Mouse (Mus musculus) neural tube, embryonic 11.5 days (tissue): ENCODE results near the gene Zdhhc1. TPM values are rescaled to one million over a fixed set of nuclear protein-coding genes. Genes with fewer than 3 reads are reported as not detected.
A peak's percentile ranks its signal among the peaks of the same experiment; 100 is the strongest.

ENCODE experiments used
- ATAC-seq: fragments of 200-750 bp; cut with Nextera tagmentation; 2 replicates; pipeline ENCODE4 v1.8.0; 2017; ENCODE audit warnings: moderate number of reproducible peaks, mild to moderate bottlenecking, moderate TSS enrichment, moderate library complexity; ENCODE audit not compliant: insufficient read depth, low FRiP score, low TSS enrichment
- DNase-seq: peaks from one replicate; pipeline ENCODE4 v3.0.0-alpha.2; 2015; ENCODE audit warnings: low spot score
- H3K27ac ChIP-seq: fragments of 300-500 bp; sonication (generic); 2 replicates; pipeline ENCODE4 v1.5.1; 2014; ENCODE audit warnings: low read depth, mild to moderate bottlenecking, low read length
- H3K27me3 ChIP-seq: fragments of 300-500 bp; sonication (generic); 2 replicates; pipeline ENCODE4 v1.6.1; 2014; ENCODE audit warnings: mild to moderate bottlenecking, low read length, mixed read lengths; ENCODE audit not compliant: control insufficient read depth, insufficient read depth
- H3K36me3 ChIP-seq: fragments of 300-500 bp; sonication (generic); 2 replicates; pipeline ENCODE4 v1.6.1; 2014; ENCODE audit warnings: mild to moderate bottlenecking, low read length, moderate library complexity, mixed read lengths; ENCODE audit not compliant: control insufficient read depth, insufficient read depth
- H3K4me1 ChIP-seq: fragments of 300-500 bp; sonication (generic); 2 replicates; pipeline ENCODE4 v1.6.1; 2014; ENCODE audit warnings: low read length, mixed read lengths; ENCODE audit not compliant: control insufficient read depth, insufficient read depth
- H3K4me2 ChIP-seq: fragments of 300-500 bp; sonication (generic); 2 replicates; pipeline ENCODE4 v1.6.1; 2014; ENCODE audit warnings: low read depth, mild to moderate bottlenecking, moderate library complexity
- H3K4me3 ChIP-seq: fragments of 300-500 bp; sonication (generic); 2 replicates; pipeline ENCODE4 v1.5.1; 2014; ENCODE audit warnings: low read depth, low read length
- H3K9ac ChIP-seq: fragments of 300-500 bp; sonication (generic); 2 replicates; pipeline ENCODE4 v1.6.1; 2014; ENCODE audit warnings: mild to moderate bottlenecking, low read length
- H3K9me3 ChIP-seq: fragments of 300-500 bp; sonication (generic); 2 replicates; pipeline ENCODE4 v1.6.1; 2016; ENCODE audit warnings: low read length; ENCODE audit not compliant: control insufficient read depth
- WGBS: fragments of 180-500 bp; shearing (Covaris S2); extraction: QIAGEN DNeasy Blood & Tissue Kit; methylation state at CpG from one replicate; pipeline ENCODE4 v1.1.7; 2014; 5-methylcytosine and 5-hydroxymethylcytosine counted together
- polyA plus RNA-seq: library from polyadenylated mRNA; unstranded; fragments of >200 nt; fragmentation: Nextera tagmentation; extraction: Ambion mirVana; gene quantifications from 2 replicates; pipeline ENCODE4 v1.2.1, GENCODE M21; 2014

The Zdhhc1 gene
- polyA plus RNA-seq, 1 experiment from 2014 or later, result 18.5 TPM

DNA sequence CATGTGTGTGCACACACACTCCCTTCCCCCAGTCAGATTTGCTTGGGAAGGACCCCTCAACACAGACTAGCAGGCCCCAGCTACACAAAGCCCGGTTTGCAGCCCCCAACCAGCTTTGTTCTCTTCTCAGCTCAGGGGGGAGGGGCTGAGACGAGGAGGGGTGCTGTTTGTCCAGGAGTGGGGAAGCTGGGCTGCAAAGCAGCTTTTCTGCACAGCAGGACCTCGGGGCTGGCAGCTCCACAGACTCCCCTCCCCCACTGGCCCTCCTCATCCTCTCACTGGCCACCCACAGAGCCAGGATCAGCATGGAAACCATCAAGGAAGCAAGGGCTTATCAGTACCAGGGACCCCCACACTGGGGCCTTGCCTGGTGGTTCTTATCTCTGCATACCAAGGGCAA lies 24.4 kb upstream of the Zdhhc1 start:
- Histone ChIP-seq H3K27me3 (0 out of 2 replicates have a peak, but pooled peaks cover 4% of the 10 kb centered on the region), H3K4me2 (peak overlapping the region; percentile 8), H3K36me3 (peaks cover 4% of the 10 kb centered on the region; the same call in 1 of the 2 replicates), H3K9me3 (no peaks in the 10 kb centered on the region), H3K4me3 (no peak overlapping the region), H3K4me1 (peaks cover 36% of the 10 kb centered on the region), H3K9ac (peak overlapping the region; percentile 14), H3K27ac (peak overlapping the region; percentile 5; the same call in 1 of the 2 replicates)
- ATAC-seq, result no peak; the same call in 1 of the 2 replicates
- WGBS, result 0% methylated on average over 3 of the region's 3 CpGs
- peak; percentile 46 for DNase-seq

DNA sequence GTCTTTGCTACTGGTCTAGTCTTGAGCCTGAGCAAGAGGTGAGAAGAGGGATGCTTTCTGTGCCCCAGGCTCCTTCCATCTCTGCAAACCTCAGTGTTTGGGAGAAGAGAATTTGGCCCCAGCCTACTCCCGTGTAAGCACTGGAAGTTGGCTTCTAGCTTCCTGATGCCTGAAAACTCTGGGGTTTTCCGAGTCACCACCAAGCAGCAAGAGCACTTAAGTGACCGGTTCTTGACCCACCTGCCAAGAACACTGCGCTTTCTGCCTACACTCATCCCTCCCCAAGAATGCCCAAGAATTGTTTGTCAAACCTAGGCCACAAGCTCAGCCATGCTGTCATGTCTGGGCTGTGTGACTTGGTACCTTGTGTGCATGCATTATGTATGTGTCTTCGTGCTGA lies 23.8 kb upstream of the Zdhhc1 start:
- WGBS, result 30% methylated on average over 5 of the region's 5 CpGs
- DNase-seq (peak; percentile 50), ATAC-seq (no peak)
- Histone ChIP-seq H3K27ac (peak overlapping the region; percentile 5; the same call in 1 of the 2 replicates), H3K4me1 (peaks cover 36% of the 10 kb centered on the region), H3K4me3 (0 out of 2 replicates have a peak overlapping the region, but pooled peaks have one; percentile 65), H3K9ac (peak overlapping the region; percentile 14), H3K36me3 (peaks cover 4% of the 10 kb centered on the region; the same call in 1 of the 2 replicates), H3K27me3 (0 out of 2 replicates have a peak, but pooled peaks cover 4% of the 10 kb centered on the region), H3K9me3 (no peaks in the 10 kb centered on the region), H3K4me2 (peak overlapping the region; percentile 91)

DNA sequence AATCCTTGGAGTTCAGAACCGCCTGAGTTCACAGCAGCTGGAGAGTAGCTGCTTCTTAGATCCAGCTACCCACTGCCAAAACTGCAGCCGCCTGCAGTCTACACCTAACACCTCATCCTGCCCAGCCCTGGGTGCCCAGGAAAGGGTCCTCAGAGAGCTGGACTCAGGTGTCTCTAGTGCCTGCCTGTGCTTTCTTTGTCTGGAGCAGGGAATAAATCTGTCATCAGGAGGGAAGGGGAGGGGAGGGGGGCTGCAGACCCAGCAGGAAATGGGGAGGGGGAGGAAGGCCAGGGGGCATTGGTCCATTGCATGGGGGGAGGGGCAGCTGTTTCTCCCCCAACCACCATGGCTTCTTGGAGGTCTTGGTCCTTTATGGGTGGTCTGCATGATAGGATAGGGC lies 22.9 kb upstream of the Zdhhc1 start:
- DNase-seq (peak; percentile 46), ATAC-seq (peak; percentile 23; the same call in 1 of the 2 replicates)
- H3K27ac ChIP-seq, result peak overlapping the region; percentile 69; the same call in 1 of the 2 replicates
- H3K36me3 ChIP-seq, result peaks cover 4% of the 10 kb centered on the region; the same call in 1 of the 2 replicates
- H3K27me3 ChIP-seq, result 0 out of 2 replicates have a peak, but pooled peaks cover 4% of the 10 kb centered on the region
- peaks cover 36% of the 10 kb centered on the region for H3K4me1 ChIP-seq
- H3K4me2 ChIP-seq, result peak overlapping the region; percentile 91
- no peaks in the 10 kb centered on the region for H3K9me3 ChIP-seq
- peak overlapping the region; percentile 85 for H3K9ac ChIP-seq
- H3K4me3 ChIP-seq, result peak overlapping the region; percentile 65
- WGBS, result 0% methylated on average over 2 of the region's 2 CpGs

DNA sequence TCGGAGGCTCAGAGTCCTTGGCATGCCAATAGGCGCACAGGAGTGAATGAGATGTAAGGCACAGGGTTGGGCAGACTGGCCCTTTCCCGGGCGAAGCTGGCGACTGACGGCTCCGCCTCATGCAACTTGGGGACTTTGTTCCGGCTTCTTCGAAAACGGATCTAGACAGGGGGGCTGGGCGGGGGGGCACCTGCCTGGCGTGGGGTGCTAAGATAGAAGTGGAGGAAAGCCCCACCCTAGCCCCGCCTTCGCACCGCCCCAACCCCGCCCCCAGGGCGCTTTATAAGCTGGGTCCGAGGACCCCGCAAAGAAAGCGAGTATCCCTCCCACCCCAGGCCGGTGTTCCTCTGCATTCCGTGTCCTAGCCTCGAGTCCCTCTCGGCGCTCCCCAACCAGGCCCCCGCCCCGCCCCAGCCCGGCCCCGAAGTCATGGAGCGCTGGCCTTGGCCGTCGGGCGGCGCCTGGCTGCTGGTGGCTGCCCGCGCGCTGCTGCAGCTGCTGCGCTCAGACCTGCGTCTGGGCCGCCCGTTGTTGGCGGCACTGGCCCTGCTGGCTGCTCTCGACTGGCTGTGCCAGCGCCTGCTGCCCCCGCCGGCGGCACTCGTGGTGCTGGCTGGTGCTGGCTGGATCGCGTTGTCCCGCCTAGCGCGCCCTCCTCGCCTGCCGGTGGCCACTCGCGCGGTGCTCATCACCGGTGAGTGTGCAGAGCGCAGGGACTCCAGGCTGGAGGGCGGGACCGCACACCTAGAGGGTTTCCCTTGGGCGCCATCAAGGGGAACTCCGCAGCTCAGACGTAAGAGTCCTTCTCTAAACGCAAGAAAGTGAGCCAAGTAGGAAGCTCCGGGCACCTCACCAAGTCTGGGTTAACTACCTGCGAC lies 22.0 kb upstream of the Zdhhc1 start, which contains the start of gene Hsd11b2:
Gene Hsd11b2, plus strand, starts transcription at position 320 of the 878 bp plus-strand sequence.
- 0 out of 2 replicates have a peak, but pooled peaks cover 4% of the 10 kb centered on the region for H3K27me3 ChIP-seq
- 1% methylated on average over 63 of the region's 68 CpGs for WGBS
- H3K9me3 ChIP-seq, result no peaks in the 10 kb centered on the region
- peak within 1 kb of the TSS; percentile 91 for H3K4me2 ChIP-seq
- peaks cover 4% of the 10 kb centered on the region; the same call in 1 of the 2 replicates for H3K36me3 ChIP-seq
- peak within 1 kb of the TSS; percentile 85 for H3K9ac ChIP-seq
- peaks cover 36% of the 10 kb centered on the region for H3K4me1 ChIP-seq
- peak; percentile 56 for ATAC-seq
- peak within 1 kb of the TSS; percentile 69 for H3K27ac ChIP-seq
- peak within 1 kb of the TSS; percentile 65 for H3K4me3 ChIP-seq
- peak; percentile 68 for DNase-seq

DNA sequence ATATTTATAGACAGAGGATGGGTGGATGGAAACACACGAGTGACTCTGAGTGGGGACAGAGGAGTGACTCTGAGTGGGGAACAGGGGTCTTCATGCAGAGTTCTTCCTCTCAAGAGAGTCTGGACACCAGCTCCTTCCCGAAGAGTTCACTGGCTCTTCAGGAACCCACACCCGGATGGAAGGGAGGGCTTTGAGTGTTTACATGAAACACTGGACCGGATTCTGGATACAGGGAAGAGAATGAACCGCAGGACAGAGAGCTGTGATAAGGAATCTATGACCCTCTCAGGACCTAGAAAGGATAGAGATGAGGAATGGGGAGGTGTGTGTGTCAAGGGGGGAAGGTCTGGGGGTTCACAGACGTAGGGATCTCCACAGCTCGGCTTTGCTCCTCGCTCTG lies 20.6 kb upstream of the Zdhhc1 start:
- Histone ChIP-seq H3K4me1 (peaks cover 36% of the 10 kb centered on the region), H3K36me3 (no peaks in the 10 kb centered on the region), H3K4me3 (no peak overlapping the region), H3K4me2 (peak overlapping the region; percentile 25; the same call in 1 of the 2 replicates), H3K9me3 (no peaks in the 10 kb centered on the region), H3K27ac (no peak overlapping the region), H3K27me3 (0 out of 2 replicates have a peak, but pooled peaks cover 4% of the 10 kb centered on the region), H3K9ac (no peak overlapping the region)
- DNase-seq (no peak), ATAC-seq (no peak)
- WGBS, result 45% methylated on average over 8 of the region's 8 CpGs

DNA sequence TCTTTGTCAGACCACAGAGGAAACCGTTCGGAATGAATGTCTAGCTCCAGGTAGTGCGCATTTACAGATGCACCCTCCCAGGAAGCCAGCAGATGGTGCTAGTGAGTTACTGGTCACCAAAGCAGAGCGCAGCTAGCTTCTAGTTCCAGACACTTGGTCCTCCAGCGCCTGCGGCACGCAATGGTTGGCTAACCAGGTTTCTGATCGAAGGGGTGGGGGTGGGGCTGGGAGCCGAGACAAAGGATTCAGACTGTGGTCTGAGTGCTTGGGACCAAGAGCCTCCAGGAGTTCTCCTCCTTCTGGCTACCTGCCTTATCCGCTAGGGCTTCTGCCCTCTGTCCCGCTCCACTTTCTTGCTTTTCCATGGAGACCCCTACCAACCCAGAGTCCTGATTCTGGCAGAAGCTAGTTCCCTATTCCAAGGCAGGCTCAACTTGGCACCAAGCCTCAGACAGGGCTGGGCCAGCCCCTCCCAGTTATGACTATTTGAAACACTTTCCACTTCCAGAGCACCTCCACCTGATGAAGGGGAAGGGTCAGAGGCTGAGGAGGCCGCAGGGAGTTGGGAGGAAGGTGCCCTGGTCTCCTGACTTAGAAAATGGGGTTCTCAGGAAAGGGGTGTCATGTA lies 19.4 kb upstream of the Zdhhc1 start:
- ATAC-seq (peak; percentile 39), DNase-seq (peak; percentile 88)
- no peak overlapping the region for H3K4me3 ChIP-seq
- peaks cover 32% of the 10 kb centered on the region for H3K4me1 ChIP-seq
- WGBS, result 13% methylated on average over 12 of the region's 12 CpGs
- no peaks in the 10 kb centered on the region for H3K36me3 ChIP-seq
- no peak overlapping the region for H3K9ac ChIP-seq
- no peak overlapping the region for H3K4me2 ChIP-seq
- H3K9me3 ChIP-seq, result no peaks in the 10 kb centered on the region
- H3K27me3 ChIP-seq, result 0 out of 2 replicates have a peak, but pooled peaks cover 4% of the 10 kb centered on the region
- H3K27ac ChIP-seq, result no peak overlapping the region

DNA sequence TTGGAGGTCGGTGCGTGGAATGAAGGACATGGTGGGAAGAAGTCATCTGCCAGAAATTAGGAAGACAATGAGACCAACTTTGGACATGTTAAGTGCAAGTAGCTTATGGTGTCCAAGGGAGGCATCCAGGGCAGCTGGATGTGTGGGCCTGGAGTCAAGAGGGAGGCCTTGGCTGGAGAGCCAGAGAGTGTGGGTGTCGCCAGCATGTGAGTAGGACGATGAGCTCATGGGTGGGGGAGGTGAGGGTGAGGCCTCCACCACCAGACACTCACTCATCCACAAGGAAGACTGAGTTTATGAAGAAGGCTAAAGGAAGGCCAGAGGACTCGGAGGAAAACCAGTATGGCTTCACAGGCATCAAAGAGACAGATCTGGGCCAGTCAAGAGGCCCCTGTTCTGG lies 18.0 kb upstream of the Zdhhc1 start:
- Histone ChIP-seq H3K4me1 (peaks cover 18% of the 10 kb centered on the region), H3K4me2 (no peak overlapping the region), H3K27ac (no peak overlapping the region), H3K9me3 (no peaks in the 10 kb centered on the region), H3K4me3 (no peak overlapping the region), H3K9ac (no peak overlapping the region), H3K36me3 (no peaks in the 10 kb centered on the region), H3K27me3 (0 out of 2 replicates have a peak, but pooled peaks cover 4% of the 10 kb centered on the region)
- WGBS, result 81% methylated on average over 5 of the region's 5 CpGs
- no peak for ATAC-seq
- no peak for DNase-seq

DNA sequence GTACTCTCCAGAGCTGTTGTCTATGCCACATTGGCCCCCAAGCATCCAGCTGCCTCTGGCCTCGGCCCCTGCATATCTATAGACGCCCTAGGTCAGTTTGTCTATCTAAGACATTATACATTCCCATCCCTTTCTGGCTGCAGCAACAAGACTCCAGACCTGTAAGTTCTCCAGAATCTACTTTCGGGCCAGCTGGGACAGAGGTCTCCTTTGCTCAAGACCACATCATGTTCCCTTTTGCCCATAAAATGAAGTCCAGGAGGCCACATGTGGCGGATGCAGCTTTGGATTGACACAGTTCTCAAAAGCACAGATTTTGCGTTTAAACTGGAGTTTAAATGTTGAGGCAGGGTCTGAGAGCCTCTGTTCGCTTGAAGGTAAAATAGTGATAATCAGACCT lies 17.5 kb upstream of the Zdhhc1 start:
- ATAC-seq (no peak), DNase-seq (no peak)
- WGBS, result 90% methylated on average over 6 of the region's 6 CpGs
- no peak overlapping the region for H3K4me2 ChIP-seq
- no peaks in the 10 kb centered on the region for H3K9me3 ChIP-seq
- 0 out of 2 replicates have a peak, but pooled peaks cover 4% of the 10 kb centered on the region for H3K27me3 ChIP-seq
- peaks cover 15% of the 10 kb centered on the region for H3K4me1 ChIP-seq
- no peak overlapping the region for H3K27ac ChIP-seq
- no peak overlapping the region for H3K4me3 ChIP-seq
- no peaks in the 10 kb centered on the region for H3K36me3 ChIP-seq
- H3K9ac ChIP-seq, result no peak overlapping the region
